Mouse (Mus musculus): ENCODE data around the gene Ralgapa2. TPM values are rescaled to one million over a fixed set of nuclear protein-coding genes. Genes with fewer than 3 reads are reported as not detected.

Gene Ralgapa2
- polyA plus RNA-seq (2012; fragmentation: generic; extraction: Trizol): 2.3 TPM
- long read RNA-seq, experiment 1, partial matches to known transcripts: 0 of 2 reads
- long read RNA-seq, experiment 1, other reads (novel, unspliced or antisense): 2 of 2 reads
- long read RNA-seq, experiment 2, full-length matches to known transcripts: 2 of 5 reads
- long read RNA-seq, experiment 2, partial matches to known transcripts: 2 of 5 reads
- long read RNA-seq, experiment 2, other reads (novel, unspliced or antisense): 1 of 5 reads

DNA sequence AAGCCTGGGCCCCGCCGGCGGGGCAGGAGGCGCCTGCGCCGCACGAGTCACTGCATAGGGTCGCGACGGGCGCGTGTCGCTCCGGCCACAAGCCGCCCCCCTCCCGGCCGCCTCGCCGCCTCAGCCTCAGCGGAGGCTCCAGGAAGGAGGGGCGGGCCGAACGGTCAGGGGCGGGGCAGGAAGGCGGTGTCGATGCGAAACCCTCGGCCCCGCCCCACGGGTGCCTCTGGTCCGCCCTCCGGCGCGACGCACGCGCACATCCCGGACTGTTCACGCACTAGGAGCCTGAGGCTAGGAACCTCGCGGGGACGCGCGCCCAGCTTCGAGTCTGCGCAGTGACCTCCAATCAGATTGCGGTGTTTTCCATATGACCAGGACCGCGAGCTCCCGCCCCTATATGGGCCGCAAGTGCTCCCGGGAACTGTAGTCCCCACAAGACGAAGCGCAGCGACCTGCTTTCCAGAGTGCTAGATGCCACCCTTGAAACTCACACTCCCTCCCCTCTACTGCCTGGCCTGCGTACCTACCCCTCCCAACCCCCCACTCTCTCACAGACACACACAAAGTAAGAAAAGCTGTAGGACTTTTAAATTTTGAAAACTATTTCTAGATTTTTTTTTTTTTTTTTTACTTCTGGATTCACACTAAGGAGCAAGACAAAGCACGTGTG, at the start of gene Ralgapa2:
Ralgapa2 (minus strand) TSS at position 434 of the 670 bp plus-strand sequence.
- no peak for TF ChIP-seq USF1 (IDR thresholded peaks at IDR 0.05; ENCODE audit: low read depth)
- TF ChIP-seq FOSL1 (IDR thresholded peaks at IDR 0.05; ENCODE audit: insufficient read depth, low read length, poor library complexity, severe bottlenecking): no peak
- TF ChIP-seq CTCF (IDR thresholded peaks at IDR 0.05; ENCODE audit: control insufficient read depth, insufficient read depth, insufficient read length): no peak
- TF ChIP-seq MAX (IDR thresholded peaks at IDR 0.05): peak; percentile 6
- no peak for TF ChIP-seq MYOG (IDR thresholded peaks at IDR 0.05; ENCODE audit: control insufficient read depth, extremely low read depth, insufficient read length)
- H3K79me2 ChIP-seq (ENCODE audit: control insufficient read depth, insufficient read depth): no peaks in the 10 kb centered on the region
- no peaks in the 10 kb centered on the region for H3K27me3 ChIP-seq (ENCODE audit: control insufficient read depth, insufficient read depth, insufficient read length)
- H3K79me3 ChIP-seq (ENCODE audit: low read depth): peaks cover 3% of the 10 kb centered on the region
- H3ac ChIP-seq (ENCODE audit: control insufficient read depth, insufficient read length, low read depth): peak within 1 kb of the TSS; percentile 64
- no peaks in the 10 kb centered on the region for H3K36me3 ChIP-seq (ENCODE audit: control insufficient read depth, insufficient read depth)
- H3K4me3 ChIP-seq (ENCODE audit: insufficient read depth, poor library complexity, severe bottlenecking): peak within 1 kb of the TSS; percentile 83

DNA sequence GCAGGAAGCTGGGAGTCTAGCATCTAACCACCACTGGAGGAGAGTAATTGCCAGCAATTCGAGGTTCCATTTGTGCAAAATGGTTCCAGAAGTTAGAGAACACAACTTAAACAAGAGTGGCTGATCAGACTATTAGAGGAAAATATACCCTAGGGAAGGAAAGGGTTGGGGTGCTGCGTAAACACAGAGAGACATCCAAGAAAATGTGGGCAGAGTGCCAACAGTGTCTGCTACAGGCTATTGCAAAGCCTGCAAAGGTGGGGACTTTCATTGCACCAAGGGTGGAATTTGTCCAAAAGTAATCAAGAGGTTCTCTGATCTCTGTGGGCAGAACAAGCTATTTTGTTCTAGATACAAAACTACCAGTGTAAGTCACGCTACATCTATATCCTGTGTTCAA, 49.4 kb upstream of the Ralgapa2 start:
- Histone ChIP-seq H3K79me3 (ENCODE audit: low read depth) (no peaks in the 10 kb centered on the region), H3K4me3 (ENCODE audit: insufficient read depth, poor library complexity, severe bottlenecking) (no peak overlapping the region), H3K27me3 (ENCODE audit: control insufficient read depth, insufficient read depth, insufficient read length) (no peaks in the 10 kb centered on the region), H3K79me2 (ENCODE audit: control insufficient read depth, insufficient read depth) (no peaks in the 10 kb centered on the region), H3K36me3 (ENCODE audit: control insufficient read depth, insufficient read depth) (no peaks in the 10 kb centered on the region), H3ac (ENCODE audit: control insufficient read depth, insufficient read length, low read depth) (no peak overlapping the region)
- TF ChIP-seq MYOD1 (IDR thresholded peaks at IDR 0.05; ENCODE audit: control insufficient read depth, insufficient read length, low read depth) (no peak), FOSL1 (IDR thresholded peaks at IDR 0.05; ENCODE audit: insufficient read depth, low read length, poor library complexity, severe bottlenecking) (no peak), MAX (IDR thresholded peaks at IDR 0.05) (no peak), MYOG (IDR thresholded peaks at IDR 0.05; ENCODE audit: control insufficient read depth, extremely low read depth, insufficient read length) (no peak), CTCF (IDR thresholded peaks at IDR 0.05; ENCODE audit: control insufficient read depth, insufficient read depth, insufficient read length) (no peak), USF1 (IDR thresholded peaks at IDR 0.05; ENCODE audit: low read depth) (no peak), CEBPB (IDR thresholded peaks at IDR 0.05; ENCODE audit: low read depth) (no peak)

DNA sequence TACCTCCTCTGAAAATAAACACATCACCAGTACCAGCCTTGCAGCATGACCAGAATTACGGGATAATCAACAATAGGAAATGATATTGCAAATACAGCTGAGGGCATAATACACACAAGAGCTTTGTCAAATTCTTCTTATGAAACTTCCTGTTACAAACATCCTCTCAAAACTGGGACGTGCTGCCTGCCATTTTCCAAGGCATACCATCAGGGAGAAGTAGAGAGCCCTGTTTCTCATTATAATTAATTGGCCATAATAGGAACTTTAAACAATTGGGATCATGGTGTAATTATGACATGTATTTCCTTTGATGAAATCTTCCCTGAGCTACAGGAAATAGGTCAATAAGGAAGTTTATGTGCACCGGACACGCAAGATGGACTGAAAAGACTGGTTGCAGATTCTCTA, 48.5 kb upstream of the Ralgapa2 start:
- Histone ChIP-seq H3K79me2 (ENCODE audit: control insufficient read depth, insufficient read depth) (no peaks in the 10 kb centered on the region), H3K4me3 (ENCODE audit: insufficient read depth, poor library complexity, severe bottlenecking) (no peak overlapping the region), H3K79me3 (ENCODE audit: low read depth) (no peaks in the 10 kb centered on the region), H3K27me3 (ENCODE audit: control insufficient read depth, insufficient read depth, insufficient read length) (no peaks in the 10 kb centered on the region), H3K36me3 (ENCODE audit: control insufficient read depth, insufficient read depth) (no peaks in the 10 kb centered on the region), H3ac (ENCODE audit: control insufficient read depth, insufficient read length, low read depth) (no peak overlapping the region)
- no peak for TF ChIP-seq CEBPB (IDR thresholded peaks at IDR 0.05; ENCODE audit: low read depth)
- TF ChIP-seq CTCF (IDR thresholded peaks at IDR 0.05; ENCODE audit: control insufficient read depth, insufficient read depth, insufficient read length): no peak
- no peak for TF ChIP-seq MYOD1 (IDR thresholded peaks at IDR 0.05; ENCODE audit: control insufficient read depth, insufficient read length, low read depth)
- TF ChIP-seq MAX (IDR thresholded peaks at IDR 0.05): no peak
- TF ChIP-seq USF1 (IDR thresholded peaks at IDR 0.05; ENCODE audit: low read depth): no peak
- no peak for TF ChIP-seq FOSL1 (IDR thresholded peaks at IDR 0.05; ENCODE audit: insufficient read depth, low read length, poor library complexity, severe bottlenecking)
- no peak for TF ChIP-seq MYOG (IDR thresholded peaks at IDR 0.05; ENCODE audit: control insufficient read depth, extremely low read depth, insufficient read length)

DNA sequence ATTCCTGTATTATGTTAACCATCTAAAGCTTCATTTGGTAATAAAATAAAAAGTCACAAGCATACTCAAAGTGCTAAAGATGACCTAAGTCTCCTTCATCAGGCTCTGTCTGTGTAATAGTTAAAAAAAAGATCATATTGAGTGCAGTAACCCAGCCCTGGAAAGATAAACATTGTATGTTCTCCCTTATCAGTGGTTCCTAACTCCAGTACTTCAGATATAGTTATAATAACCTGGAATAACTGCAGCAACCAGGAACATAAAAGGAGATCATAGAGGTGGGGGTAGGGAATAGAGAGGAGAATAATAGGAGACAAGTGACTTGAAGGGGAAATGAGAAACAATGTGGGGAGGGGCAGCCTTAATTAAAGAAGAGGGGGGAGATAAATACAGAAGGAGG, 44.0 kb upstream of the Ralgapa2 start:
- no peak for TF ChIP-seq MYOD1 (IDR thresholded peaks at IDR 0.05; ENCODE audit: control insufficient read depth, insufficient read length, low read depth)
- TF ChIP-seq MYOG (IDR thresholded peaks at IDR 0.05; ENCODE audit: control insufficient read depth, extremely low read depth, insufficient read length): no peak
- Histone ChIP-seq H3K27me3 (ENCODE audit: control insufficient read depth, insufficient read depth, insufficient read length) (no peaks in the 10 kb centered on the region), H3ac (ENCODE audit: control insufficient read depth, insufficient read length, low read depth) (no peak overlapping the region), H3K79me3 (ENCODE audit: low read depth) (no peaks in the 10 kb centered on the region), H3K79me2 (ENCODE audit: control insufficient read depth, insufficient read depth) (no peaks in the 10 kb centered on the region), H3K4me3 (ENCODE audit: insufficient read depth, poor library complexity, severe bottlenecking) (no peak overlapping the region), H3K36me3 (ENCODE audit: control insufficient read depth, insufficient read depth) (no peaks in the 10 kb centered on the region)

DNA sequence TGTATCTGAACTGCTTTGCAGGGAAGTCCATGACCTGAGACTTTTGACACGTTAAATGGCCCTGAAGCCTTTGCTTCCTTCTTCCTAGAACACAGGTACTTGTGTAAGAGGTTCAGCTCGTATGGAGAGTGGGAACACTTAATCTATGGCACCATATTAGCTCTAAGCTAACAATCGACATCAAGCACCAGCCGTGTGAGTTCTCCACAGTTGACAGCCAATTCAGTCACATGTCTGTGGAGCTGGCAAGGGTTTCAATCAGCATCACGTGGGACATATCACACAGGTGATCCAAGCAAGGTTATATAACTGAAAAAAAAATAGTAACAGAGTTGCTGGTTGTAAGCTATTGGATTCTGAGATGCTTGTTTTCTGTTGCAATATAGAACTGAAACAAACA, 43.2 kb upstream of the Ralgapa2 start:
- Histone ChIP-seq H3K79me3 (ENCODE audit: low read depth) (no peaks in the 10 kb centered on the region), H3ac (ENCODE audit: control insufficient read depth, insufficient read length, low read depth) (no peak overlapping the region), H3K4me3 (ENCODE audit: insufficient read depth, poor library complexity, severe bottlenecking) (no peak overlapping the region), H3K36me3 (ENCODE audit: control insufficient read depth, insufficient read depth) (no peaks in the 10 kb centered on the region), H3K79me2 (ENCODE audit: control insufficient read depth, insufficient read depth) (no peaks in the 10 kb centered on the region), H3K27me3 (ENCODE audit: control insufficient read depth, insufficient read depth, insufficient read length) (no peaks in the 10 kb centered on the region)
- TF ChIP-seq CTCF (IDR thresholded peaks at IDR 0.05; ENCODE audit: control insufficient read depth, insufficient read depth, insufficient read length) (no peak), USF1 (IDR thresholded peaks at IDR 0.05; ENCODE audit: low read depth) (no peak)

DNA sequence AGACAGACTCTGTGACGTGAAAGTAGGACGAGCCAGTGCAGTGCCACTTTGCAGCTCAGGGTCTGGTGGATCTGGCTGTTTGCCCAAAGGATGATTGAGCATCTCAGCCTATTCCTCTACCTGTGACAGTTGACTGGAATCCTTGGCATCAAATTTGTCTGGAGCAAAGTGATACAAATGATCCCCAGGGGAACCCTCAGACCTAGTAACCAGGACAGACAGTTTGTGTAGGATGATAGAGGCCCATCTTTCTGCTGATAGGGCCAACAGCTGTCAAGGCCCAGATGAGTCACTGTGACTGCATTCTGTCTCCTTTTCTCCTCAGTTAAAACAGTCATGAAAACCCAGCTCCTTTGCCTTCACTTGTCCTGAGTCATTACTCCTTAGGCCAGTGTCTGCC, 41.6 kb upstream of the Ralgapa2 start:
- H3K4me3 ChIP-seq (ENCODE audit: insufficient read depth, poor library complexity, severe bottlenecking): no peak overlapping the region
- no peak overlapping the region for H3ac ChIP-seq (ENCODE audit: control insufficient read depth, insufficient read length, low read depth)
- no peaks in the 10 kb centered on the region for H3K27me3 ChIP-seq (ENCODE audit: control insufficient read depth, insufficient read depth, insufficient read length)
- H3K79me3 ChIP-seq (ENCODE audit: low read depth): no peaks in the 10 kb centered on the region
- H3K36me3 ChIP-seq (ENCODE audit: control insufficient read depth, insufficient read depth): no peaks in the 10 kb centered on the region
- H3K79me2 ChIP-seq (ENCODE audit: control insufficient read depth, insufficient read depth): no peaks in the 10 kb centered on the region
- TF ChIP-seq MYOG (IDR thresholded peaks at IDR 0.05; ENCODE audit: control insufficient read depth, extremely low read depth, insufficient read length) (no peak), CTCF (IDR thresholded peaks at IDR 0.05; ENCODE audit: control insufficient read depth, insufficient read depth, insufficient read length) (no peak), MYOD1 (IDR thresholded peaks at IDR 0.05; ENCODE audit: control insufficient read depth, insufficient read length, low read depth) (peak; percentile 88), MAX (IDR thresholded peaks at IDR 0.05) (no peak), FOSL1 (IDR thresholded peaks at IDR 0.05; ENCODE audit: insufficient read depth, low read length, poor library complexity, severe bottlenecking) (no peak), CEBPB (IDR thresholded peaks at IDR 0.05; ENCODE audit: low read depth) (no peak)
